Mouse (Mus musculus): Measurements from ENCODE around the gene Mlip. TPM values are rescaled to one million over a fixed set of nuclear protein-coding genes. Genes with fewer than 3 reads are reported as not detected.
A peak's percentile ranks its signal among the peaks of the same experiment; 100 is the strongest.

Gene Mlip
- polyA plus RNA-seq, 1 experiment from 2014 or later, result 0.54 TPM

- 25% methylated on average over 18 of the region's 18 CpGs for WGBS
- Histone ChIP-seq H3K4me1 (peaks cover 7% of the 10 kb centered on the region), H3K36me3 (no peaks in the 10 kb centered on the region), H3K27me3 (no peaks in the 10 kb centered on the region), H3K4me2 (replicated peaks) (peak overlapping the region; percentile 29), H3K4me3 (peak overlapping the region; percentile 12; the same call in 1 of the 2 replicates), H3K9me3 (no peaks in the 10 kb centered on the region), H3K9ac (replicated peaks) (no peak overlapping the region), H3K27ac (replicated peaks) (peak overlapping the region; percentile 52)
- peak; percentile 80 for ATAC-seq (ENCODE audit: low FRiP score, low read depth)
These were observed 12.5 kb downstream of the Mlip start for GRCm38 (mm10) chr9:77340159-77340862.

DNA sequence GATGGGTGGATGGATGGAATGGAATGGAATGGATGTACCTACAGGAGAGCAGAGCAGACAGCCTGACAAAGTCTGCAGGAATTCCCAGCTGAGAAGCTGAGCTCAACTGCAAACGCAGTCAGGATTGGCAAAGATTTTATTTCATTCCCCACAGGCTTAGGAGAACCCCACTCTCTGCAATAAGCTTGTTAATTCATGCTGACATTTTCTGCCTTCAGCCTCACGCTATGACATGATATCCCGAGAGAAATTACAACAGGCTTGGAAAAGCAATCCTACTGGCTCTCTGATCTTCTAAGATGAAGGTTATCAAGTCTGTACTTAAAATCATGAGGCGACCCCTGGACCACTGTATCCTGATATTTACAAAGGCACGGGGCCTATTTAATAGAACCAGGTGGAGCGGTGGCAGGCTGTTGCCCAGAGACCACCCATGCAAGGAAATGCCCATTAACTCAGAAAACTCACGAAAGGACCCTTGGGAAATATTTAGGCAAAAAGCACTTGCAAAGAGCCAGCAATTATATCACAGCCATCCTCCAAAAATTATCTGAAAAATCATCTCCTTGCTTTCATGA, 13.1 kb downstream of the Mlip start:
- Histone ChIP-seq H3K27me3 (no peaks in the 10 kb centered on the region), H3K9me3 (no peaks in the 10 kb centered on the region), H3K4me2 (replicated peaks) (peak overlapping the region; percentile 29), H3K27ac (replicated peaks) (peak overlapping the region; percentile 56), H3K36me3 (no peaks in the 10 kb centered on the region), H3K9ac (replicated peaks) (no peak overlapping the region), H3K4me1 (peaks cover 7% of the 10 kb centered on the region), H3K4me3 (peak overlapping the region; percentile 12; the same call in 1 of the 2 replicates)
- 56% methylated on average over 7 of the region's 7 CpGs for WGBS
- ATAC-seq (ENCODE audit: low FRiP score, low read depth), result peak; percentile 72

- Histone ChIP-seq H3K9ac (replicated peaks) (no peak overlapping the region), H3K27me3 (no peaks in the 10 kb centered on the region), H3K4me1 (peaks cover 7% of the 10 kb centered on the region), H3K4me3 (no peak overlapping the region), H3K4me2 (replicated peaks) (no peak overlapping the region), H3K36me3 (no peaks in the 10 kb centered on the region), H3K9me3 (peaks cover 5% of the 10 kb centered on the region; the same call in 1 of the 2 replicates), H3K27ac (replicated peaks) (no peak overlapping the region)
- no peak for ATAC-seq (ENCODE audit: low FRiP score, low read depth)
- 83% methylated on average over 3 of the region's 3 CpGs for WGBS
These were observed 17.4 kb downstream of the Mlip start for GRCm38 (mm10) chr9:77335370-77335769.

- Histone ChIP-seq H3K9ac (replicated peaks) (no peak overlapping the region), H3K9me3 (no peaks in the 10 kb centered on the region), H3K27me3 (no peaks in the 10 kb centered on the region), H3K36me3 (no peaks in the 10 kb centered on the region), H3K4me2 (replicated peaks) (no peak overlapping the region), H3K4me1 (no peaks in the 10 kb centered on the region), H3K4me3 (no peak overlapping the region), H3K27ac (replicated peaks) (no peak overlapping the region)
- WGBS, result 83% methylated on average over 3 of the region's 3 CpGs
- ATAC-seq (ENCODE audit: low FRiP score, low read depth), result no peak
These were observed 34.4 kb downstream of the Mlip start for GRCm38 (mm10) chr9:77318346-77318745.

DNA sequence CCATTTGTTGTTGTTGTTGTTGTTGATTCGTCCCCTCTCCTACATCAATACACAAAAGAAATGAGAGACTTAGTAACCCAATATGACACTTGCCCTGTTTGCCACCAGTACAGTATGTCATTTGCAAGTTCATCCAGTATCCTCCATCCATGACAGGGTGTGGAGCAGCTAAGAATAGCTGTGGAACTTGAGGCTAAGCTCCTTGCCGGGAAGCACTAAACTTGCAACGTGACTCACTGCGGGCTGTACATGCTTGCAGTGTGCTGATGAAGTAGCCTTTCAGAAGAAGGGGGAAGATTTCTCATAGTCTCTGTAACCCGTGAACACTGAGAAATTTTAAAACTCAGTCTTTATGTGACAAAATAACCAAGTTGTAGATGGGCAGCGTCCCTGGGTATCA, 42.2 kb downstream of the Mlip start:
- ATAC-seq (ENCODE audit: low FRiP score, low read depth), result no peak
- no peak overlapping the region for H3K4me2 ChIP-seq (replicated peaks)
- 90% methylated on average over 6 of the region's 6 CpGs for WGBS
- H3K9me3 ChIP-seq, result no peaks in the 10 kb centered on the region
- H3K9ac ChIP-seq (replicated peaks), result no peak overlapping the region
- H3K4me3 ChIP-seq, result no peak overlapping the region
- no peaks in the 10 kb centered on the region for H3K4me1 ChIP-seq
- no peak overlapping the region for H3K27ac ChIP-seq (replicated peaks)
- no peaks in the 10 kb centered on the region for H3K27me3 ChIP-seq
- no peaks in the 10 kb centered on the region for H3K36me3 ChIP-seq

DNA sequence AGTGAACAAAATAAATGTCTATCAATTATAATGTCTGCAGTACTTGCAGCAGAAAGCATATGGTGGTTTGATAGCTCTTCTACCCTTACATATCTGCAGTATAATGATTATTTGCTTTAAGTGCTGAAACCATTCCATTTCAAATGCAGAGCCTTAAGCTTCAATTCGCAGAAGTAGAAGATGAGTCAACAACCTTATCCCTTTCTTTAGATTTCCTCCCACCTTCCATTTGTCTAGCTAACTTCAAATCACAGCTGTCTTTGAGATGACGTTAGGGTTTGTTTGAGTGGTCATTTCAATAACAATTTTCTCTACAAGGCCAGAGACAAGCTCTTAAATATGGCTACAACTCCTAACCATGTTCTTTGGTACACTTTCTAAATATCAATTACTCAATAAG, 47.4 kb downstream of the Mlip start:
- no peak overlapping the region for H3K27ac ChIP-seq (replicated peaks)
- H3K36me3 ChIP-seq, result no peaks in the 10 kb centered on the region
- WGBS, result 82% methylated on average over 2 of the region's 2 CpGs
- H3K4me1 ChIP-seq, result no peaks in the 10 kb centered on the region
- no peaks in the 10 kb centered on the region for H3K9me3 ChIP-seq
- H3K27me3 ChIP-seq, result no peaks in the 10 kb centered on the region
- no peak for ATAC-seq (ENCODE audit: low FRiP score, low read depth)
- no peak overlapping the region for H3K9ac ChIP-seq (replicated peaks)
- no peak overlapping the region for H3K4me3 ChIP-seq
- no peak overlapping the region for H3K4me2 ChIP-seq (replicated peaks)

DNA sequence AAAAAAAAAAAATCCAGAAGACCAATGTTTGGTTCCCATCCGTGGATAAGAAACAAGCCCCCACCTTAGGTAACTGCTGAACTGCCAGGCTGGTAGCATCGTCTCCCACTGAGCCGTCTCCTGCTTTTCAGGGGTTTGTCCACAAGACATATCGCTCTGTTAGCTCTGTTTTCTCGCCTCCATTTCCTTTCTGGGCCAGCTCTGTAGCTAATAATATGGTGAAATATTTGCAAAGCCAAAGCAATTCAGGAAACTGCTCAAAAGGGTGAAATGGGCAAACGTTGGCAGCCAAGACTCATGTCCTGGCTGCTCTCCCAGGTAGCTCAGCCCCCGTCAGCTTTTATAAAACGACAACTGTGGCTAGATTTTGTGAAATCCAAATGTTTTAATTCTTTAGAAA, 50.4 kb downstream of the Mlip start:
- Histone ChIP-seq H3K9me3 (no peaks in the 10 kb centered on the region), H3K4me2 (replicated peaks) (no peak overlapping the region), H3K9ac (replicated peaks) (no peak overlapping the region), H3K27ac (replicated peaks) (no peak overlapping the region), H3K27me3 (no peaks in the 10 kb centered on the region), H3K36me3 (no peaks in the 10 kb centered on the region), H3K4me3 (no peak overlapping the region), H3K4me1 (no peaks in the 10 kb centered on the region)
- ATAC-seq (ENCODE audit: low FRiP score, low read depth), result no peak
- 84% methylated on average over 8 of the region's 8 CpGs for WGBS

DNA sequence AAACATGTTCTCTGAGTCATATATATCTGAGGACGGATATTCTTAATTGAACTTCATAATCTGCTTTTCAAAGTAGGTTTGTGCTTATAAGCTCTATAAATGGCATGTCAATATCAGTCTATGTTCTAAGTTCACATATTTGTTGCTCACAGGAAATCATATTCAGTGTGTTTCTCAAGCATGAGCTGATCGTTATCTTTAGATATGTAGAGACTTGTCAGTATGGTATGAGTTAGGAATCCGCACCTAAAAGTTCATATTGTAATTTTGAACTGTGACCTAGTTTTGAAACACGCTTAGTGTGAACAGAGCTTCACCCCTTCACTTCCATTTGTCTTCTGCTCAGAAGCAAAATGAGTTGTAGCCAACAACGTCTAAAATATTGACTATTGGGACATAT, 64.8 kb downstream of the Mlip start:
- H3K4me1 ChIP-seq, result no peaks in the 10 kb centered on the region
- 90% methylated on average over 5 of the region's 5 CpGs for WGBS
- H3K4me2 ChIP-seq (replicated peaks), result no peak overlapping the region
- no peak overlapping the region for H3K9ac ChIP-seq (replicated peaks)
- no peak overlapping the region for H3K27ac ChIP-seq (replicated peaks)
- no peak overlapping the region for H3K4me3 ChIP-seq
- no peak for ATAC-seq (ENCODE audit: low FRiP score, low read depth)
- no peaks in the 10 kb centered on the region for H3K36me3 ChIP-seq
- H3K9me3 ChIP-seq, result no peaks in the 10 kb centered on the region
- H3K27me3 ChIP-seq, result no peaks in the 10 kb centered on the region

- H3K9ac ChIP-seq (replicated peaks), result no peak overlapping the region
- no peak overlapping the region for H3K27ac ChIP-seq (replicated peaks)
- H3K27me3 ChIP-seq, result no peaks in the 10 kb centered on the region
- 71% methylated on average over 5 of the region's 5 CpGs for WGBS
- peaks cover 12% of the 10 kb centered on the region; the same call in 1 of the 2 replicates for H3K4me1 ChIP-seq
- no peak overlapping the region for H3K4me2 ChIP-seq (replicated peaks)
- no peak overlapping the region for H3K4me3 ChIP-seq
- no peaks in the 10 kb centered on the region for H3K36me3 ChIP-seq
- ATAC-seq (ENCODE audit: low FRiP score, low read depth), result no peak
- H3K9me3 ChIP-seq, result no peaks in the 10 kb centered on the region
These were observed 73.4 kb downstream of the Mlip start for GRCm38 (mm10) chr9:77279371-77279770.

GRCm38 (mm10) chr9:77278055-77278454, 74.7 kb downstream of the Mlip start:
- H3K27ac ChIP-seq (replicated peaks), result no peak overlapping the region
- peaks cover 12% of the 10 kb centered on the region; the same call in 1 of the 2 replicates for H3K4me1 ChIP-seq
- H3K36me3 ChIP-seq, result no peaks in the 10 kb centered on the region
- H3K27me3 ChIP-seq, result no peaks in the 10 kb centered on the region
- no peak for ATAC-seq (ENCODE audit: low FRiP score, low read depth)
- 20% methylated on average over 3 of the region's 3 CpGs for WGBS
- no peak overlapping the region for H3K4me2 ChIP-seq (replicated peaks)
- no peaks in the 10 kb centered on the region for H3K9me3 ChIP-seq
- no peak overlapping the region for H3K9ac ChIP-seq (replicated peaks)
- no peak overlapping the region for H3K4me3 ChIP-seq

DNA sequence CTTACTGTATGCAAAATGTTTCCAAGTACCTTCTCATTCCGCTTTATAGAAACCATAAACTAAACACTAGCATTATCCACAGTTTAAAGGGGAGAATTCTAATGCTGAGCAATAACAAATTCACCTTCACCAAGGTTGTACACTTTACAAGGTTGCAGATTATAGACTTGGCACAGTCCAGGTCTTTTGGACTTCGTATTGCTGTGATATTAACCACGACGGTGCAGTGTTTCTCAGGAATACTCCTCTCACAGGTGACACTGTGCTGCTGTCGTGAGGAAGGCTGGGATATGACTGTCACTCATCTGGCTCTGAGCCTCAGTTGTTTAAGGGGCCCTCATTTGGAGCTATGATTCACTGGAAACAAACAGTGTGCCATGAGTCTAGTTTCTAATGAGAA, 75.5 kb downstream of the Mlip start:
- Histone ChIP-seq H3K9me3 (no peaks in the 10 kb centered on the region), H3K36me3 (no peaks in the 10 kb centered on the region), H3K27me3 (no peaks in the 10 kb centered on the region), H3K4me2 (replicated peaks) (no peak overlapping the region), H3K27ac (replicated peaks) (no peak overlapping the region), H3K4me1 (peaks cover 12% of the 10 kb centered on the region; the same call in 1 of the 2 replicates), H3K9ac (replicated peaks) (no peak overlapping the region), H3K4me3 (no peak overlapping the region)
- WGBS, result 61% methylated on average over 5 of the region's 5 CpGs
- no peak for ATAC-seq (ENCODE audit: low FRiP score, low read depth)

DNA sequence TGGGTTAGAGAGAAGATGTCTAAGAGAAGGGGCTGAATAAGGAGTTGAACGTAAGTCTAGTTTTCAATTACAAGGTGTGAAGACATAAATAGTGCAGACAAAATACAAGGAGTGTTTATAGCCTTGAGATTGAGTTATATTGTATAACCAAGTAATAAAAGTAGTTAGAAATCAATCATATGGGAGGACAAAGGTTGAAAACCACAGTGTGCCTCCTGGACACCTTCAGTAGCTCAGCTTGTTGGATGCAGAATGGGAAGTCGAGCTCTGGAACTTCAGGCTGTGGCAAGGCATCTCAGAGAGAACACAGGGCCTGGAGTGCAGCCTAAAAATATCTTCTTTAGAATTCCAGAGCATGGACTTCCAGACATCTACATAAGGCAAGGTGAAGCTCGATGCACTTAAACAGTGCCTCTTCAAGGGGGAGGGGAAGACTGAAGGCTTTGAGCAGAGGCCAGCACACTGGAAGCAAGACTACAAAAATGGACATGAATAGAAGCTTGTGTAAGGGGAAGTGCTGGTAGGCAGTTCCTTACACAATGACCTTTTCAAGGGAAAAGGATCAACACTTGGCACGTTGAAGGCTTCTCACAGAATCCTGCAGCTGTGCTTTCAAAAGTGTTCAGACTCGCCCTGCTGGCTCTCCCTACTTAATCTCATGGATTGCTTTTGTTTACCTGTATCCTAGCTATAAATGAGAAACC, 76.2 kb downstream of the Mlip start:
- Histone ChIP-seq H3K4me3 (no peak overlapping the region), H3K36me3 (no peaks in the 10 kb centered on the region), H3K27ac (replicated peaks) (no peak overlapping the region), H3K4me2 (replicated peaks) (no peak overlapping the region), H3K4me1 (peaks cover 12% of the 10 kb centered on the region; the same call in 1 of the 2 replicates), H3K9ac (replicated peaks) (no peak overlapping the region), H3K27me3 (no peaks in the 10 kb centered on the region), H3K9me3 (no peaks in the 10 kb centered on the region)
- ATAC-seq (ENCODE audit: low FRiP score, low read depth), result peak; percentile 73
- 35% methylated on average over 5 of the region's 5 CpGs for WGBS

Measured in midbrain, embryonic 12.5 days (tissue).